Mouse (Mus musculus) cerebellum, adult (tissue): ENCODE data around the gene Tns1.

Experiments
- ATAC-seq: cut with Nextera tagmentation; 2 replicates; pipeline ENCODE4 v1.9.2; 2017; ENCODE audit warnings: mild to moderate bottlenecking, moderate library complexity, mixed read lengths; ENCODE audit not compliant: insufficient number of reproducible peaks, low FRiP score, low TSS enrichment

Tns1 gene

DNA sequence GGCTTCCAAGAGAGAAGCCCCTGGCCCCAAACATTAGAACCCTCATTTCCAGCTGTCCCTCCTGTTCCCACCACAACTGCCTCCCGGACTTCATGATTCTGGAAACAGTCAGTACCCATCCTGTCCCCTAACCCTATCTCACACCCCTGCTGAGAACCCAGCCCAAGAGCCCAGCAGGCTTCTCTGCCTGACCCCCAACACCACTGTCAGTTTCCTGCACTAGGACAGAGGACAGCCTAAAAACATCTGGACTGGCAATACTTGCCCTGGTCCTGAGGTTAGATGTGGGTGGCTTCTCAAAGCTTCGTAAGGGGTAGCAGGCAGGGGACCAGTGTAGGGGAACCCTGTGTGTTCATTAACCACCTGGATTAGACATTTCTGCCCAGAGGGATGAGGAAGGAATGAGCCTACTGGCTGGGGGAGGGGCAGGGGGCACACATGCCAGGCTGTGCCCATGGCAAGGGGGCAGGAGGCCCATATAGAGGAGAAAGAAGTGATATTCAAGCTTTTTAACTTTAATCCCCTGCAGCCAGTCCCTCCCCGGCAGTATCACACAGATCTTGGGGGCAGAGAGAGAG is 88.2 kb downstream of the Tns1 start:
- ATAC-seq = no peak

- no peak for ATAC-seq
Measured at GRCm38 (mm10) chr1:74035487-74035886, 88.8 kb downstream of the Tns1 start.

GRCm38 (mm10) chr1:74034736-74035135 is 89.5 kb downstream of the Tns1 start:
- ATAC-seq = no peak

GRCm38 (mm10) chr1:74034211-74034610 is 90.0 kb downstream of the Tns1 start:
- ATAC-seq = no peak

DNA sequence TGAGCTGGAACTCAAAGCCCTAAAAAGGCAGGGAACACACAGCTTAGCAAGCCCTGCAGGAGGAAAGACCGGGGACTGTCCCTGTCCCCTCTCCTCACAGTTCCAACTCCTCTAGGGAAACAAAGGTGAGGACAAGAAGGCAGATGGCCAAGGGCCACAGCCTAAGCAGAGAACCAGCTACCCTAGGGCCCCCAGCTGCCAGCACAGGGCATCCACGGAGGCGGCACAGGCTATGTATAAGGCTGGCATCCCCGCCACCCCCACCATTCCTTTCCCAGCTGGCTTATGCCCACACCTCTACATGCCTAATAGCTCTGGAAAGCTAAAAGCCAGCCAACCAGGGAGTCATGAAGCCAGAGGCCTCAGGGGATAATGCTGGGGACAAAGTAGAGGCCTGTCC is 90.8 kb downstream of the Tns1 start:
- ATAC-seq = no peak

GRCm38 (mm10) chr1:74032966-74033365 is 91.3 kb downstream of the Tns1 start:
- no peak for ATAC-seq

GRCm38 (mm10) chr1:74031771-74032609 is 92.3 kb downstream of the Tns1 start:
- ATAC-seq = no peak

DNA sequence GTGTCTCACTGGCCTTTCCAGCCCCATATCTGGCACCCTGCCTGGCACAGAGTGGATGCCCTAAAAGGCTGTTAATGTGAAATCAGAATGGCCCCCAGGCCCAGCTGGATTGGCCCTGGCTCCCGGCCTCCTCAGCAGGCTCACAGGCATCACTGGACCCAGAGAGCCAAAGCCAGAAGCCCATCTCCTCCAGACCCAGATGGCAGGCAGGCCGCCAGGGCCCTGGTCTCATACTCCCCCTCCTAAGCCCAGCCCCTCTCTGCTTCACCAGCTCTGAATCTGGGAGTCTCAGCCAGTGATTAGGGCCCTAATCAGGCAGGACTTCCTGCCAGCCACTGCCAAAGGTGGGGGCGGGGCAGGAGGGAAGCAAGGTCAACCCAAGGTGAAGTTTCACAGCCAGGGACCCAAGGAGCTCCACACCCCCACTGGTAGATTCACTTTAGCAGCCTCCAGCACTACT is 93.3 kb downstream of the Tns1 start:
- no peak for ATAC-seq

DNA sequence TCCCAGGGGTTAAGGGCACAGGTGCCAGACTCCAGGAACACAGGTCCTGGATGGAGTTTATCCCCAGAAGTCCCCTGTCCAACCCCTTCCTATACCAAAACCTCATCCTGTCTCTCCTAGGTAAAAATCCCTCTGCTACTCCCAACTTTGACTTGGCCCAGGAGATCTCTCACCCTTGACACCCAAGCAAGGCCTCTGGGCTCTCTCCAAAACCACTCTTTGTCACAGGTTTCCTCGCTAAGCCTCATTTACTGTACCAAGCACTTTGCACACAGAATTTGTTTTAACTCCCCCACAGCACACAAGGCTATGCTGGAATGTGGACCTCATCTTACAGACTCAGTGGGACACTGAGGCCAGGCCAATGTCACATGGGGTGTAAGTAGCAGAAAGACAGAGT is 94.0 kb downstream of the Tns1 start:
- ATAC-seq = no peak

- no peak for ATAC-seq
Measured at GRCm38 (mm10) chr1:74029669-74030068, 94.6 kb downstream of the Tns1 start.

DNA sequence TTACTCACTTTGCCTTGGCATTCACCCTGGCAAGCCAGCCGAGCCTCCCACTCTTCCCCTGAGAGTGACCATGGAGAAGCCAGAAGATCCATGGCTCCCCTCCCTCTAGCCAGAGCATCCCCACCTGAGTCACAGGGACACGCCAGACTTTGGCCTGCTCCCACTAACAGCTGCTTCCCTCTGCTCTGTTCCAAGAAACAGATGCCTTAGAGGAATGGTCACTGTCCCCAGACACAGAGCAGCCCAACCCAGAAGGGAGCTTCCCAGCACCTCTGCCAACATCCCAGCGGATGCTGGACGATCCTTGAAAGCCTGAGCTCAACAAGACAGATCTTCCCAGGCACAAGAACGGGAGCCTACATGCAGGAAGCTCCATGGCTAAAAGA is 95.4 kb downstream of the Tns1 start:
- ATAC-seq = no peak

GRCm38 (mm10) chr1:74028118-74028880 is 96.0 kb downstream of the Tns1 start:
- no peak for ATAC-seq

GRCm38 (mm10) chr1:74027559-74028091 is 96.6 kb downstream of the Tns1 start:
- no peak; the same call in 1 of the 2 replicates for ATAC-seq

- ATAC-seq = no peak
Measured at GRCm38 (mm10) chr1:74026703-74027195, 97.5 kb downstream of the Tns1 start.

GRCm38 (mm10) chr1:74025651-74026226 is 98.5 kb downstream of the Tns1 start:
- ATAC-seq = no peak

- ATAC-seq = no peak
Measured at GRCm38 (mm10) chr1:74025227-74025626, 99.0 kb downstream of the Tns1 start.

DNA sequence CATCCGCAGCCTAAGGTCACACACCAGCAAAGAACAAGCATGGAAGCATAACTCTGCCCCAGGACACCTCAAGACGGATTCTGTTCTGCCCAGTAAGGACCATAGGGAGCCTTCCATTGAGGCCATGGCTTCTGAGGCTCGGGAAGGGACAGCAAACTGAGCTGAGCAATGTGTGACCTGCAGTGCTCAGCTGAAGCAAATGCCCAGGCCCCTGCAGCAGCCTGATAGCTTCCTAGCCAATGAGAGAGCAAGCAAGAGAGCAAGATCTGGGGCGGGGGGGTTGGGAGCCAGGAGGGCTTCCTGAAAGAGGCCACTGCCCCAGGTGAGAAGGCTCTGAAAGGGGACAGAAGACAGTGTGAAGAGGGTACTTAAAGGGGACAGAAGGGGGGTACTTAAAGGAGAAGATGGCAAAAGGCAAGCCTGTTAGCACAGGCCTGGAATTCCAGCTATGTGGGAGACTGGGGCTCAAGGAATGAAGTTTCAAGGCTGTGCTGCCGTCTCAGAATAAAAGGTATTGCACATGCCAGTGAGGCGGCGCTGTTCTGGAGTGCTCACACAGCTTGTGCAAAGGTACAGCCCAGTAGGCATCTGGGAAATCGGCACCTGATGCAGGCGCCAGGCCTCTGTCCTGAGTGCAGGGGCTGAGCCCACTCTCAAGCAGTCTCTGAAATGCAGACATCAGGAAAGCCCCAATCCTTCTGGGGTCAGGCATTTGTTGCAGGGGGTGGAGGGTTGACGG is 99.6 kb downstream of the Tns1 start:
- no peak for ATAC-seq

GRCm38 (mm10) chr1:74022998-74023397 is 101.3 kb downstream of the Tns1 start:
- ATAC-seq = no peak

DNA sequence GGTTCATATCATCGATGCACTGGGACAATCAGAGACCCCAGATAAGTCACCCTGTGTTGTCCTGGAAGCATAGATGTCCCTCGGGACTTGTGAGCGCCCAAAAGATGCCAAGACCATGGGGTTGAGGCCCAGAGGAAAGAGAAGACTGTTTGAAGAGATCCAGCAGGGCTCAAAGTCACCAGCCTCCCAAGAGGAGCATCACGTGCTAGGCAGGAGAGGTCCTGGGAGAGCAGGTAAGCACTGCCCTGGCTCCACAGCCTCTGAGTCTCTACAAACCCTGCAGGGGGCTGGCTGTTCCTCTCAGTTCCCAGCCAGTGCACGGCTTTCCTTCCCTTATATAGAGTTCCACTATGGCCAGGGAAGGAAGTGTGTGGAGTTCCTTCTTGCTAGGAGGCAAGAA is 101.7 kb downstream of the Tns1 start:
- no peak for ATAC-seq

DNA sequence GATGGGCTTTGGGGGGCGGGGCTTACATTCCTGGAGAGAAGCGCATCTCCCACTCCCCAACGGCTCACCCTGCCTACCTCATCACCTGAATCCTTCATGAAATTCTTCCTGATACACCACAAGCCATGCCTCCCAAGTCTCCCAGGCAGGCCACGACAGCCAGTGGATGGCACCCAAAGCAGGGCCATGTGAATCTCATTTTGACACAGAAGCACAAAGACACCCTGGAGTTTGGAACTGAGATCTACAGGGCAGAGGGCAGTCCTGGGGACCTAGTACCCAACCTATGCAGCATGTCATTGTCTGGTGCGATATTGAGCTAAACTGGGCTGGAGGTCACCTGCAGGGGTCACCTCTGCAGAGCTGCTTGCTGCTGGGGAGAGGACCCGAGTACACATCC is 104.0 kb downstream of the Tns1 start:
- ATAC-seq = no peak
